Mouse (Mus musculus) cerebellum, adult 2 months (tissue): Measurements from ENCODE around the gene Otud7b.
"Not testable (repeated sequence)": the region's sequence is repeated elsewhere in the genome, so short reads cannot be mapped to it uniquely, and the experiment has no call there.

ENCODE experiments used
- CTCF ChIP-seq: fragments of 200-500 bp; IDR thresholded peaks from 2 replicates; pipeline ENCODE4 v1.5.1; 2011; ENCODE audit warnings: low read depth, mild to moderate bottlenecking, control low read depth, low read length, moderate library complexity, borderline replicate concordance; ENCODE audit not compliant: insufficient read depth
- POLR2A ChIP-seq: fragments of 200-500 bp; IDR thresholded peaks from 2 replicates; pipeline ENCODE4 v1.6.1; 2011; ENCODE audit warnings: low read length, control low read depth, borderline replicate concordance; ENCODE audit not compliant: insufficient read depth

DNA sequence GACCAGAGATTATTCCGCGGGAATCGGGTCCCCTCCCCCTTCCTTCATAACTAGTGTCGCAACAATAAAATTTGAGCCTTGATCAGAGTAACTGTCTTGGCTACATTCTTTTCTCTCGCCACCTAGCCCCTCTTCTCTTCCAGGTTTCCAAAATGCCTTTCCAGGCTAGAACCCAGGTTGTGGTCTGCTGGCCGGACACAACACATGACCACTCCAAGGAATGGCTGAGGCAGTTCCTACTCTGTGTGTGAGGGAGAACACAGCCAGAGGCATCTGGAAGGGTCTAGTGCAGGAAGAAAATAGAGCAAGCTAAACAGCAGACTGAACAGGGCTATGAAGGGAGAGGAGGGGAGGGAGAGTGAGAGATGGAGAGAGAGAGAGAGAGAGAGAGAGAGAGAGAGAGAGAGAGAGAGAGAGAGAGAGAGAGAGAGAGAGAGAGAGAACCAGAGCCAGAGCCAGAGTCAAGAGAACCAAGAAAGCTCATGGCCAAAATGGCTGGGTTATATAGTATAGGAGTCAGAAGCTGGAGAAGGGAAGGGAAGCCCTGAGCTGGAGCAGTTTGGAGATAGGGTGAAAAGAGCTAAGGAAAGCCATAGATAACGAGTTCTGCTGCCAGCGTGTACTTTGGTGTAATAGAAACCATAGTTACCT lies 94.4 kb downstream of the Otud7b start:
- TF ChIP-seq CTCF, POLR2A: not testable (repeated sequence)
